Mouse (Mus musculus): Measurements from ENCODE around the gene Prr11. TPM values are rescaled to one million over a fixed set of nuclear protein-coding genes. Genes with fewer than 3 reads are reported as not detected.
A peak's percentile ranks its signal among the peaks of the same experiment; 100 is the strongest.

The Prr11 gene
- polyA plus RNA-seq, 2 experiments = 7.4 to 9.7 TPM

GRCm38 (mm10) chr11:87083712-87084111, 24.8 kb downstream of the Prr11 start:
- Histone ChIP-seq H3K27me3 (ENCODE audit: control insufficient read depth, insufficient read depth, low read length) (no peaks in the 10 kb centered on the region), H3K4me3 (ENCODE audit: insufficient read depth in 1 of 2, low read depth in 2 of 2, low read length in 2 of 2) (no peak overlapping the region), H3K9me3 (ENCODE audit: control insufficient read depth, low read length) (no peaks in the 10 kb centered on the region), H3K9ac (replicated peaks) (no peak overlapping the region), H3K4me1 (replicated peaks; ENCODE audit: control insufficient read depth in 2 of 2, insufficient read depth in 2 of 2, low read length in 1 of 2) (peaks cover 11 to 18% of the 10 kb centered on the region in 2 experiments), H3K4me2 (ENCODE audit: low read depth) (no peak overlapping the region; the same call in 1 of the 2 replicates), H3K27ac (no peak overlapping the region), H3K36me3 (replicated peaks; ENCODE audit: control insufficient read depth, insufficient read depth, low read depth) (peaks cover 21% of the 10 kb centered on the region)
- TF ChIP-seq EP300 (IDR thresholded peaks at IDR 0.05; ENCODE audit: low read depth) = no peak
- TF ChIP-seq CTCF (IDR thresholded peaks at IDR 0.05; ENCODE audit: low read depth) = no peak
- ATAC-seq (ENCODE audit: insufficient read depth) (no peak), DNase-seq (ENCODE audit: low read depth in 3 of 3, low spot score in 3 of 3) (no peak)
- 70% methylated on average over 1 of the region's 1 CpGs for WGBS (ENCODE audit: insufficient replicate concordance)

- 2% methylated on average over 43 of the region's 43 CpGs for WGBS (ENCODE audit: insufficient replicate concordance)
- H3K4me3 ChIP-seq (ENCODE audit: insufficient read depth in 1 of 2, low read depth in 2 of 2, low read length in 2 of 2) = peak within 1 kb of the TSS; percentile 72 to 79
- peaks cover 3 to 6% of the 10 kb centered on the region in 2 experiments; a peak in 3 of 4 replicates for H3K4me1 ChIP-seq (replicated peaks; ENCODE audit: control insufficient read depth in 2 of 2, insufficient read depth in 2 of 2, low read length in 1 of 2)
Measured at GRCm38 (mm10) chr11:87073866-87074440, 34.6 kb downstream of the Prr11 start, which contains the start of gene Gdpd1. Gene Gdpd1, minus strand, starts transcription at chr11:87074062.

GRCm38 (mm10) chr11:87073343-87073865, 35.1 kb downstream of the Prr11 start:
- no peaks in the 10 kb centered on the region for H3K9me3 ChIP-seq (ENCODE audit: control insufficient read depth, low read length)
- peak overlapping the region; percentile 71 for H3K9ac ChIP-seq (replicated peaks)
- H3K27me3 ChIP-seq (ENCODE audit: control insufficient read depth, insufficient read depth, low read length) = no peaks in the 10 kb centered on the region
- WGBS (ENCODE audit: insufficient replicate concordance) = 1% methylated on average over 24 of the region's 24 CpGs
- peak overlapping the region; percentile 72 to 79 for H3K4me3 ChIP-seq (ENCODE audit: insufficient read depth in 1 of 2, low read depth in 2 of 2, low read length in 2 of 2)
- peaks cover 3 to 6% of the 10 kb centered on the region in 2 experiments; a peak in 3 of 4 replicates for H3K4me1 ChIP-seq (replicated peaks; ENCODE audit: control insufficient read depth in 2 of 2, insufficient read depth in 2 of 2, low read length in 1 of 2)
- DNase-seq (ENCODE audit: low read depth in 3 of 3, low spot score in 3 of 3) (peak; percentile 41 to 66 (median 53)), ATAC-seq (ENCODE audit: insufficient read depth) (peak; percentile 58)
- H3K36me3 ChIP-seq (replicated peaks; ENCODE audit: control insufficient read depth, insufficient read depth, low read depth) = no peaks in the 10 kb centered on the region; the same call in 1 of the 2 replicates
- peak overlapping the region; percentile 98 for H3K4me2 ChIP-seq (ENCODE audit: low read depth)
- TF ChIP-seq EP300 (IDR thresholded peaks at IDR 0.05; ENCODE audit: low read depth) (no peak), CTCF (IDR thresholded peaks at IDR 0.05; ENCODE audit: low read depth) (peak; percentile 79)
- no peak overlapping the region for H3K27ac ChIP-seq

More at GRCm38 (mm10) chr11:87073866-87074440, 34.6 kb downstream of the Prr11 start, which contains the start of gene Gdpd1:
- DNase-seq (ENCODE audit: low read depth in 3 of 3, low spot score in 3 of 3) (peak; percentile 77 to 89 (median 80)), ATAC-seq (ENCODE audit: insufficient read depth) (peak; percentile 92)
- Histone ChIP-seq H3K36me3 (replicated peaks; ENCODE audit: control insufficient read depth, insufficient read depth, low read depth) (no peaks in the 10 kb centered on the region; the same call in 1 of the 2 replicates), H3K27ac (no peak within 1 kb of the TSS), H3K9ac (replicated peaks) (peak within 1 kb of the TSS; percentile 71), H3K27me3 (ENCODE audit: control insufficient read depth, insufficient read depth, low read length) (no peaks in the 10 kb centered on the region), H3K9me3 (ENCODE audit: control insufficient read depth, low read length) (no peaks in the 10 kb centered on the region), H3K4me2 (ENCODE audit: low read depth) (peak within 1 kb of the TSS; percentile 98)
- TF ChIP-seq CTCF (IDR thresholded peaks at IDR 0.05; ENCODE audit: low read depth) = peak; percentile 60
- no peak for TF ChIP-seq EP300 (IDR thresholded peaks at IDR 0.05; ENCODE audit: low read depth)

DNA sequence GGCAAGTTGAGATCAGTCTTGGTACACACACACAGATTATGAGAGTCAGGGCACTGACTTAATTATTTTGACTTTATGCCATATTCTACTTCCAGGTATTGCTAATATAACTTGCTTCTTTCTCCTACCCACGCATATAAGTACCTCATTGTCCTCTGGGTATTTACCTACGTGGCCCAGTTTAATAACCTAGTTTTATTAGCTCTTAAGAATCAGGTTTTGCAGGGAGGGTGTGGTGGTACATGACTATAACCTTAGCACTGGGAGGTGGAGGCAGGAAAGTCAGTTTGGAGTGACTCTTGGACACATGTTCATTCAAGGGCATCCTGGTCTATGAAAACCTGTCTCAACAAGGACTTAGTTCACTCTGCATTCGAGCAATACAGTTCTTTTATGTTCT, 46.4 kb downstream of the Prr11 start:
- ATAC-seq (ENCODE audit: insufficient read depth) (no peak), DNase-seq (ENCODE audit: low read depth in 3 of 3, low spot score in 3 of 3) (no peak)
- peaks cover 0 to 2% of the 10 kb centered on the region in 2 experiments; a peak in 1 of 4 replicates for H3K4me1 ChIP-seq (replicated peaks; ENCODE audit: control insufficient read depth in 2 of 2, insufficient read depth in 2 of 2, low read length in 1 of 2)
- H3K4me2 ChIP-seq (ENCODE audit: low read depth) = no peak overlapping the region
- H3K27ac ChIP-seq = no peak overlapping the region
- H3K9me3 ChIP-seq (ENCODE audit: control insufficient read depth, low read length) = no peaks in the 10 kb centered on the region
- H3K36me3 ChIP-seq (replicated peaks; ENCODE audit: control insufficient read depth, insufficient read depth, low read depth) = no peaks in the 10 kb centered on the region
- H3K4me3 ChIP-seq (ENCODE audit: insufficient read depth in 1 of 2, low read depth in 2 of 2, low read length in 2 of 2) = no peak overlapping the region
- TF ChIP-seq EP300 (IDR thresholded peaks at IDR 0.05; ENCODE audit: low read depth) (no peak), CTCF (IDR thresholded peaks at IDR 0.05; ENCODE audit: low read depth) (no peak)
- WGBS (ENCODE audit: insufficient replicate concordance) = 44% methylated on average over 3 of the region's 3 CpGs
- no peaks in the 10 kb centered on the region for H3K27me3 ChIP-seq (ENCODE audit: control insufficient read depth, insufficient read depth, low read length)
- no peak overlapping the region for H3K9ac ChIP-seq (replicated peaks)

DNA sequence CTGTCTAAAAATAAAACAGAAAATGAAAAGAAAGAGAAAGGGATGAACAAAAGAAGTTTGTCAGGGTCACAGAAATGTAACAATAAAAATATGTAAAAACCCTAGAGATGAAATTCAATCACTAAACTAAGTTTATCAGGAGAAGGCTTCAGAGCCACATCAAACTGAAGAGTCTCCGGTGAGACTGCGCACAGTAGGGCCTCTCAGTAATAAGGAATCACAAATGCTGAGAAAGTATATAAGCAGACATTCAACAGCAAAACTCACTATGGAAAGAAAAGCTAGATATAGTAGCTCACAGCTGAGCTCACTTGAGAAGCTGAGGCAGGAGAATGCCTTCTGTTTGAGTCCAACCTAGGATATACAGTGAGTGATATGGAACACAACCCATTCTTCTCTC, 48.1 kb downstream of the Prr11 start:
- Histone ChIP-seq H3K4me3 (ENCODE audit: insufficient read depth in 1 of 2, low read depth in 2 of 2, low read length in 2 of 2) (no peak overlapping the region), H3K9me3 (ENCODE audit: control insufficient read depth, low read length) (no peaks in the 10 kb centered on the region), H3K27me3 (ENCODE audit: control insufficient read depth, insufficient read depth, low read length) (no peaks in the 10 kb centered on the region), H3K4me1 (replicated peaks; ENCODE audit: control insufficient read depth in 2 of 2, insufficient read depth in 2 of 2, low read length in 1 of 2) (peaks cover 9 to 11% of the 10 kb centered on the region in 2 experiments), H3K36me3 (replicated peaks; ENCODE audit: control insufficient read depth, insufficient read depth, low read depth) (no peaks in the 10 kb centered on the region), H3K4me2 (ENCODE audit: low read depth) (no peak overlapping the region), H3K9ac (replicated peaks) (no peak overlapping the region), H3K27ac (no peak overlapping the region)
- DNase-seq (ENCODE audit: low read depth in 3 of 3, low spot score in 3 of 3) (no peak), ATAC-seq (ENCODE audit: insufficient read depth) (no peak)
- 85% methylated on average over 2 of the region's 2 CpGs for WGBS (ENCODE audit: insufficient replicate concordance)
- TF ChIP-seq CTCF (IDR thresholded peaks at IDR 0.05; ENCODE audit: low read depth) (no peak), EP300 (IDR thresholded peaks at IDR 0.05; ENCODE audit: low read depth) (no peak)
